Mouse (Mus musculus): ENCODE measurements around the gene Il15ra. TPM values are rescaled to one million over a fixed set of nuclear protein-coding genes. Genes with fewer than 3 reads are reported as not detected.
A peak's percentile ranks its signal among the peaks of the same experiment; 100 is the strongest.

Gene Il15ra
- total RNA-seq, 2 experiments from 2014 or later, result 41.5 to 58.8 TPM

DNA sequence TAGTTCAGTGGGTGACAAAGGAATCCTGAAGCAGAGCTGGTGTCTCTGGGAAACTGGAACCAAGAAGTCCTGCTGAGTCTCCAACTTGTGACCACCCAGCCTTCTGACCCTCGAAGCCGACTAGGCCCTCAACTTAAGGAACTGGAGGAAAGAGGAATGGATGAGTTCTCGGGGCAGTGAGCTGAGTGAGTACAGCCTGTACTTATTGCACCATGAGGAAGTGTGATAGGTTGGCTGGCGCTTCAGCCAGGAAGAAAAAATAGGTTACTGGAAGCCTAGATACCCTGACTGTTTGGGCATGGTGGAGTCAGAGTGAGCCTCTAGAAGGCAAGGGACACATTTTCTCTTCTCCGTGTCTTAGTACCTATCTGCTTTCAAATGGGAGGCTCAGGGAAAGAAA, 3.4 kb downstream of the Il15ra start:
- no peak for DNase-seq

GRCm38 (mm10) chr2:11710101-11710500, 5.0 kb downstream of the Il15ra start:
- DNase-seq, result peak; percentile 51

DNA sequence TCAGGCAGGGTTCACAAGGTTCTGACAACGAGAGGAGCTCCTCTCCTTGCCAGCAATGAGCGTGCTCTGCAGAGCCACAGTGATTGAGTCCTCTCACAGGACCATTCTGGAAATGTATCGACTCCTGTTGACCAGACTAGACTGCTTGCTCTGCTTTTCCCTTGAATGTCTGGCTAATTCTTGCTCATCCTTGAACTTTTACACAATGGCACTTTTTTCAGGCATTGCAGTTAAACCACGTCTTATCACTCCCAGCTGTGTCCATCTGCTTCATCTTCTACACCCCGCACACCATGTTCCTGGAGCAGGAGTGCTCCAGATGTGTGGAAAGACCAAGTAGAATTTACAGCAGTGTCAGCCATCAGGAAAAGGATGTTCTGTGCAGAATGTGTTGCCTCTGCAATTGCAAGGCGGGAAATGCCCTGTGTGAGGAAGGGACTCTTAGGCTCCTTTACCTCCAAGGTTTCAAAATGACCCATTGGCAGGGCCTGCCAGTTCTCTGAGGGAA, 7.4 kb downstream of the Il15ra start:
- DNase-seq, result no peak

GRCm38 (mm10) chr2:11713021-11713420, 7.9 kb downstream of the Il15ra start:
- no peak for DNase-seq

- DNase-seq, result no peak
Measured at GRCm38 (mm10) chr2:11714535-11714934, 9.4 kb downstream of the Il15ra start.

DNA sequence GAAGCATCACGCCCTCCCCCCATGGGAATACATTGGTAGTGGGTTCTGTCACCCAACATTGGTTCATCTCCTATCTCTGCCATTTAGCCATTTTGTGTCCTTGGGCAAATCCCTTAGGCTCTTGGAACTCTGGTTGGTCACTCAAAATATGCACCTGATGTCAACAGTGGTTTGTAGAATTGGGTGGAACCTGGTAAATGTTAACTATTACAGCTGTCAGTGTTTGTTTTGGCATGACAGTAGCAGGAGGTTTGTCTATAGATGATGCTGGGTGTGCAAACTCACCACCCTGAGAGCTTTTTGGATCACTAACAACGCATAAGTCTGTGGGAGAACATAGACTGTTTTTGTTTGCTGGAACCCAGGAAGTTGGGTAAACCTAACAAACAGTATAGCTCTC, 13.5 kb downstream of the Il15ra start:
- DNase-seq, result no peak

GRCm38 (mm10) chr2:11722564-11722963, 17.5 kb downstream of the Il15ra start:
- no peak for DNase-seq

- no peak for DNase-seq
Measured at GRCm38 (mm10) chr2:11727574-11727973, 22.5 kb downstream of the Il15ra start.

GRCm38 (mm10) chr2:11729091-11729490, 24.0 kb downstream of the Il15ra start:
- no peak for DNase-seq

GRCm38 (mm10) chr2:11732978-11733377, 27.9 kb downstream of the Il15ra start:
- DNase-seq, result no peak

DNA sequence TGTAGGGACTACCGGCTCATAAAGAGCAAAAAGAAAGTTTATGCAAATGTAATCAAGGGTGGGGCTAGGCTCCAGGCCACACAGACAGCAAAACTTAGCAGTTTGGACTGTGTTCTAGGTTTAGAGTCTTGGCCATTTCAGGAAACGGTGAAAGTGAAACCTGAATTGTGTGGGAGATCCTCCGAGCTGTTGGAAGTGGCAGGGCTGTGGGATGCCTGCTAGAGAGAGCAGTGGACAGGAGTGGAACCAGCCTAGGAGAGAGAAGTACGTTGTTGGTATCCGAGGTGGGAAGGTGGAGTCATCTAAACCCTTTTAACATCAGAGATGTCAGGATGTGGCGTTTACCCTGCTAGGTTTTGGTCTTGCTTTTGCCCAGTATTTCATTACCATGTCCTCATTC, 30.8 kb downstream of the Il15ra start:
- DNase-seq, result no peak

DNA sequence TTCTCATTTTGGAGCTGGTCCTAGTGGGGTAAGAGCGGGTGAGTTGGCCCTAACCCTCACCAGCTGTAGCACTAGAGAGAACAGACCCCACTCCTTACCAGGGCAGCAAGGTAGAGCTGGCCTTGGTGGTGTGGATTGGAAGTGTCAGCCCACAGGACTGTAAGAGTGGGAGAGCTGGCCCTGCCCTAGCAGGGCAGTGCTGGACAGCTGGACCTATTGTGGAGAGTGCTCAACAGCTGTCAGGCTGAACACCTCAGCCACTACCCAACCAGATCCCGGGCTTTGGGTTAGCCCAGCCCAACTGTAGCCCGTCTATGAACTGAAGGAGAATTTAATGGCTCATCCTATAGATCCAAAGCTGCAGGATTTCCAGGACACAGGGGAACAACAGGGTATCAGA, 33.7 kb downstream of the Il15ra start:
- no peak for DNase-seq

- DNase-seq, result no peak
Measured at GRCm38 (mm10) chr2:11739516-11740051, 34.5 kb downstream of the Il15ra start.

GRCm38 (mm10) chr2:11762541-11762940, 57.5 kb downstream of the Il15ra start:
- no peak for DNase-seq

GRCm38 (mm10) chr2:11765694-11766093, 60.6 kb downstream of the Il15ra start:
- no peak for DNase-seq

DNA sequence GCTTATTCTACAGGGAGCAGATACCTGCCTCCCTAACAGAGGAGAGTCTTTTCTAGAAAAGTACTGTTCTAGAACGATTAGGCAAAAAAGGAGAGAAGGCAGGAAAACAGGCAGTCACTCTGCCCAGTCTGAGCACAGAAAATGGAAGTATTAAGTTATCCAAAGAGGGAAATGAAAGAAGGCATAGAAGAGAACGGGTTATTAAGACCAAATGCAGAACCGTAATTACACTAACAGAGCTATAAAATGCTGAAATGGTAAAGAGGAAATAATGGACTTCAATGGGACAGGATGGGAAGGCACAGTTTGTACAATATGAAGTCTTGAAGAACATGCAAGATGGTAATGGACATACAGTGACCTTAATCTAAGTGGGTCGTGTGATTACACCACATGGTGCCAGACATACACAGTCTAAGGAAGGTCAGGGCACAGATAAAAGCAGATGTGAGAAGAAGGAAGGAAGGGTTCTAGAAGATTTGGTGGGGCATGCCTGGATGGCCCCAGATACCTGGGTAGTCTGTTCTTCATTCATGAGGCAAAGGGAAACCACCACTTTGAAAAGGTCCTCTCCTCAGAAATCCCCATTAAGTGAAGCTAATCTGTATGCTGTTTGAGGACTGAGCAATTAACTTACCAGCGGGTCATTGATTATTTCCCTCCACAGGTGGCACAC, 61.5 kb downstream of the Il15ra start:
- DNase-seq, result no peak

DNA sequence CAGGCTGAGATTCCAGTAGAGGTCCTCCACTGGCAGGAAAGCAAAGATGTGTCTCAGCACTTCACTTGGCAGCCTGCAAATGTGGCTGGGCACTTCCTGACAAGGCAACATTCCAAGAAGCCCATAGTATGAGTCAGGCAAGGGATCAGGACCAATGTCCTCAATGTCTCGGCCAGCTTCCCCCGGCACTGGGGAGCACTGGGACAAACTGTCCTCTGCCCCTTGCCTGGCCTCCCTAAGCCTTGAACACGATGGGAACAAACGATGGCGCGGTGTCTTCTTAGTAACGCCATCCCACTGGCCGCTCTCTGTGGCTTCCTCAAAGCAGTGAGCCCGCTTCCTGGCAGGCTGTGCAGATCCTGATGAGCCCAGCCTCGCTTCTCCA, 62.1 kb downstream of the Il15ra start:
- peak; percentile 27 for DNase-seq

- no peak for DNase-seq
Measured at GRCm38 (mm10) chr2:11771701-11772100, 66.6 kb downstream of the Il15ra start.

- no peak for DNase-seq
Measured at GRCm38 (mm10) chr2:11772401-11772800, 67.3 kb downstream of the Il15ra start.

DNA sequence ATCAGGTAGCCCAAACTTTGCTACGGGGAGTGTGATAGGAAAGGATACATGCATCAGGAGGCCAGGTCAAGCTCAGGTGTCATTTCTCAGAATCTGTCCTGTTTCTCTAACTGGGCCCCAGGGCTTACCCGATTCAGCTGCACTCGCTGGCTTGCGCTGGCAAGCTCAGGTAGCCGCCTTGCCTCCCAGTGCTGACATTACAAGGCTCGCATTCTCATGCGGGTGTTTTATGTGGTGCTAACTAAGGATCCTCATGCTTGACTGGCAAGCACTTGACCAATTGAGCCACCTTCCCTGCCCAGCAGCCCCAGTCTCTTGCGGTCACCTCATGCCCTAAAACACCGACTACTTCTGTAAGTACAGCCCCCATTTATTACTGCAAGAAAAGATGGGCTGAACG, 69.3 kb downstream of the Il15ra start:
- no peak for DNase-seq

DNA sequence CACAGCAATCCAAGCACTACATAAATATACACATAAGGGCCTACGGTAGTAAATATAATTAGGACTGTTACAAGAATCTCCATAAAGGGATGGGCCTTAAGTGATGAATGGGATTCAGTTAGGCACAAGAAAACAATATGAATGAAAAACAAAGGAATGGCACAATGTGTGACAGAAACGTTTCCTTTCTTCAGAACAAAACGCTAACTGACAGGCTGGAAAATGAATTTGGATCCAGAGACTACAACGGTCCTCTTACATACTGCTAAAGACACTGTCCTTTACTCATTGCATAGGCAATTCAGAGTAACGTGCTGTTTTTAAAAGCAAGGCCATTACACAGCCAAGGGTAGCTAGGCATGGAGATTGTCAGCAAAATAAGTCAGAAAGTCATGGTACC, 70.0 kb downstream of the Il15ra start:
- DNase-seq, result no peak

DNA sequence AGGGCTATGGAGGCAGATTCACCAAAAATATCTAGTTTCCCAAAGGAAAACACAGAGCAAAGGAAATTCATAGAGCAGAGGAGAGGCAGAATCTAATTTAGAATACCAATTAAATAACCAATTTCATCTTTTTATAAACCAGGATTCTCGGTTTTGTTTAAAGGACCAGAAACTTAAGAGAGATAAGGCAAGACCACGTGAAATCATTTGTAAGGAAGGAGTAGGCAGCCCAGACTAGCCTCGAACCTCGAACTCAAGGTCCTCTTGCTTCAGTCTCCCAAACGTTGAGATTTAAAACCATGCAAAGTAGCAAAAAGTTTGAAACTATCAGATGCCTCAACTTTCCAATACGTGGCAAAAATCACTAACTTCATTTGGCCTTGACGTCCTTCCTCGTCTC, 71.3 kb downstream of the Il15ra start:
- DNase-seq, result no peak

GRCm38 (mm10) chr2:11777091-11778068, 72.3 kb downstream of the Il15ra start, which contains the start of the genes Fbh1 and Ankrd16:
Gene Fbh1 (minus strand): TSS chr2:11777582.
Gene Ankrd16 (plus strand): TSS chr2:11777876.
- DNase-seq, result peak; percentile 100

Measured in adrenal gland, postnatal 10 days (tissue).